Mouse (Mus musculus) lung, adult 2 months (tissue): ENCODE results near the gene Stk11.

Experiments used
- CTCF ChIP-seq: fragments of 200-500 bp; IDR thresholded peaks from 2 replicates; pipeline ENCODE4 v1.5.1; 2011; ENCODE audit warnings: mild to moderate bottlenecking, low read length, control low read depth; ENCODE audit not compliant: insufficient read depth
- POLR2A ChIP-seq: fragments of 200-500 bp; IDR thresholded peaks from 2 replicates; pipeline ENCODE4 v1.6.1; 2011; ENCODE audit warnings: low read depth, mild to moderate bottlenecking, control low read depth, low read length, borderline replicate concordance; ENCODE audit errors: extremely low read depth

DNA sequence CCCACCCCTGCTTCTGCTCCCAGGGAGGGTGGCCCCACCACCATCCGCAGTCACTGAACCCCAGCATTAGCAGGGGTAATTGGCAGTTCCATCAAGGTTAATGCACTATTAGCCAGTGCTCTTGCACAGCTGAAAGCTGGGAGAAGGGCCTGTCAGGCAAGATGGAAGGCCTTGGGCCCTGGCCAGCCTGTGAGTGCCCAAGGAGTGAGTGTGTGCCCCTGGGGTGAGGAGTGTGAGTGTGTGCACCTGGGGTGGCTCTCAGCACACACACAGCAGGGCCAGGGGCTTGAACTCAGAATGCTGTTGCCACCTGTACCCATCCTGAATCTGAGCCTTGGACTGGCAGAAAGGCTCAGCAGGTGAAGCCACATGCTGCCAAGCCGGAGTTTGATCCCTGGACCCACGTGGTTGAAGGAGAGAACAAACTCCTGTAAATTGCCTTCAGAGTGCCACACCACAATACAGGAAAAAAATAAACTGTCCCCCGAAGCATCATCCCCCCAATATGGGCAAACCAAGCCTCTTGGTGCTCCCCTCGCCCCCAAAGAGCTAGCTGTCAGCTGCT, 60.7 kb downstream of the Stk11 start:
- TF ChIP-seq POLR2A (no peak), CTCF (no peak)
